Mouse (Mus musculus) c-Kit-negative CD71-positive TER-119-positive erythroid progenitor cells, embryonic 14.5 days (primary cell): ENCODE measurements around the gene F13a1.

Source experiments
- DNase-seq: peaks from one replicate; pipeline ENCODE4 v3.0.0-alpha.2; 2013; ENCODE audit warnings: low read depth, low spot score

Gene F13a1

DNA sequence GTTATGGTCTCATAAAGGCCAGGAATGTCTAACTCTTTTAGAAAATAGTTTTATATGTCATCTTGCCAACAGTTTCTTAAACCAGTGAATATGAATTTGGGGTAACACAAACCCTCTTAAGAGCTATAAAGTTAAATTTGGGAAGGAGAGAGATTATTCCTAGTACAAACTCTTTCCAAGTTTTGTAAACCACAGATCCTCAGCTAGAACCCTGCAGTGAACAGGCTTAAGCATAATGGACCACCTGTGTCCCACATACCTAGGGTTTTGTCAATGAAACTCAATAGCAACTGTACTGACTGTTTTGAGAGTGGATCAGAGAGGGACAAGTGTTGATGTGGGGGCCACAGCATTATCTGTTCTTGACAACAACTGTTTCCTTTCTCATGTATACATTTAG is 96.4 kb downstream of the F13a1 start:
- DNase-seq, result no peak

DNA sequence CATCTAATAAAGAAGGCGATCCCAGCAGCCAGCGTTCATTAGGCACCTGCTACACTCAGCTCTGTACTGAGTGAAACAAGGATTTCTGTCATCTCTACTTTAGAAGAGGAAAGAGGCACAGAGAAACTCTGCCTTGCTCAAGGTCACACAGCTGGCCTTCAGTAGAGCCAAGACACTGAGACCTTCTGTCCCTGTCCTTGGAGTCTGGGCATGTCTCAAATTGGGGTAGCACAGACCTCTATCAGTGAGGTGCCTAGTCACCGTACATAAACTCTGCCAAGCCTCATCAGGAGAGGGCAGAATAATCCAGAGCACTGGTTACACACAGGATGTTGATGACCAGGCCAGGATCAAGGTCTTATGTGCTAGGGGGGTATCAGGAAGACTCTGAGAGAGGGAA is 108.2 kb downstream of the F13a1 start:
- no peak for DNase-seq

- no peak for DNase-seq
These were observed 118.0 kb downstream of the F13a1 start for GRCm38 (mm10) chr13:36932066-36932465.

GRCm38 (mm10) chr13:36919737-36920136 is 130.3 kb downstream of the F13a1 start:
- no peak for DNase-seq

DNA sequence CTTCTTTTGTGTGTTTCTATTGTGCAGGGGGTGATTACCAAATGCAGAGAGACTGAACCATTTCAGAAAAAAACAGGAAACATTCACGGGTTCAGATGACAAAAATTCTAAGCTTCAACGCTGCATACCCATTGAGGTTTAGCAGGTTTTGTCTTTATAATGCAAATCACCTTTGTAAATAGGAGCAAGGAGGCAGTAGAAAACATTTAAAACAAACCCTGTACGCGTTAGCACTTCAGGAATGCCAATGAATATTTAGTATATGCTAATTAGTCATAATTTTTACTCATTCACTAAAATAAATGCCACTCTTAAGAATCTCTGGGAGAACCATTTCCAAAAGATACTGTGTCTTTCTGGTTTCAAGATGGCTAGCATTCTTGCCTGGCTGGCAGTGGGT is 146.2 kb downstream of the F13a1 start:
- no peak for DNase-seq

DNA sequence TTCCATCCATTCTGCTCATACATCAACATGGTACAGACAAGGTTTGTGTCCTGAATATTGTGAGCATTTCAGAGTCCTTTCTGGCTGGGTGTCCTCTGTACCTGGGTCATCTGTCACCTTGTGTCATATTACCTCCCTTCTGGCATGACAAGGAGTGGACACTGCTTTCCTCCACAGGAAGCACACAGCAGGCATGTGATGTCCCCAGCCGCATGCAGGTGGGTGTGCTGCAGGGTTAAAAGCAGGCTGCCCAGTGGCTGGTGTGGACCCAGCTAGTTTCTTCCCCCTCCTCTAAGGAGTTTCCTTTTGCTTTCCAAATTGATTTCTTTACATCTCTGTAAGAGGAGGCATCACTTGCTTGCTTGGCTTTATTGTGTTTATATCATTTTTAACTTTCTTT is 146.6 kb downstream of the F13a1 start:
- DNase-seq, result no peak

DNA sequence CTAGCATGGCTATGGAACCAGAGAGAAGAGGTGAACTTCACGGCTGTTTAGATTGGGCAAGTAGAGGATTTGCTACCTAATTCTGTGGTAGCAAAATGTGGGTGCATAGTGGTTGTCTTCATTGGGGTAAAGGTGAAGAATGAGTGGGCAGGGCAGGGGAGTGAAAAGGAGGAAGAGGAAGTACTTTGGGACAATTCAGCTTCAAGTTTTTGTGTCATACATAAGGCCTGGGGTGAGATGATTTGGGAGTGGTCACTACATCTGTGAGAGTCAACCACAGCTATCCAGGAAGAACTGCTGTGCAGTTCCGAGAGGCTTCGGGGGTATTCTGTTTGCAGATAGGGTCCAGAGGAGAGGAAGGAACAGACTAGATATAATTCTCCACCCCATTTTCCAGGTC is 148.4 kb downstream of the F13a1 start:
- no peak for DNase-seq

DNA sequence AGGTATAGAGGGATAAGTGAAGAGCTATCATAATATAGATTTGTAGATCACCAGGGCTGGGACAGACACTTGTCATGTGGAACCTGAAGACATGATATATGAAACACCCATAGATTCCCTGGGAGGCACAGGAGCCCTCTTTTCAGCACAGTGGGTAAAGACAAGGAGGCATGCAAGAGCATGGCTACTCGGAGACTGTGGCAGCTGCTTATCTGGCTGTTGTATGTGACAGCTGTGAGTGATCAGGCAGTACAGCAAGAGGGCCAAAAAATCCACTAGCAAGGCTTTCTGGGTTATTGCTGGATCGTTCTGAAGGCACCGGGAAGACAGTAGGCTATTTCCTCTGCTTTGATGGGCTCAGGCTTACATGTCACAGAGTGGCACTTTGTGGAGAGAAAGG is 149.0 kb downstream of the F13a1 start:
- no peak for DNase-seq

DNA sequence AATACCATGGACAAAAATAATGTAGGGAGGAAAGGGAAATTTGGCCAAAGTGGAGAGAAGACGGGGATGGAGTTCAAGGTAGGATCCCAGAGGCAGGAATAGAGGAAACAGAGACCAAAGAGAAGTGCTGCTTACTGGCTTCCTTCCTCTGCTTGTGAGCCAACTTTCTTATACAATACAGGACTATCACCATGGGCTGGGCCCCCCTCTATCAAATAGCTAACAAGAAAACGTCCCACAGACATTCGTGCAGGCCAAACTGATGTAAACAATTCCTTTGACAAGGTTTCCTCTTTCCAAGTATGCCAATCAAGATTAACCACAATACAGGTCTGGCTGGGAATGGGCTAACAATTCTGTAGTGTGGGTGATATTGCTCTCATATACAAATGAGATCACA is 154.0 kb downstream of the F13a1 start:
- DNase-seq, result no peak

- no peak for DNase-seq
These were observed 156.3 kb downstream of the F13a1 start for GRCm38 (mm10) chr13:36893762-36894161.

DNA sequence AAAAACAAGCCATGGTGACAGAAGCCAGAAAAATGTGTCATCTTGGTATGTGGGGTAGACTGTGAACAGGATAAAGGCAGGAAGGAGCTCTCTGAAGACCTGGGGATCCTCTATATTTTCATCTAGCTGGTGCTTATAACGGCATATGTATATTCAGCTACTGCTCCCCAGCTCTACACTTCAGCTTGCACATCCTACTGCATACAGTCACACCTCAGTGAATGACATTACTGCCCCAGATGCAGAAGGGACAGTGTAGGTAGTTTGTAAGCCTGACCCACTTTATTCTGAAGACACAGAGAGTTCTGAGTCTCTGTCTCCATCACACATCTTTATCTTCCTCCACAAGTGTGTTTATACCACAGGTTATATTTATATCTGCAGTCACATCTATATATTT is 157.8 kb downstream of the F13a1 start:
- DNase-seq, result no peak

GRCm38 (mm10) chr13:36885973-36886372 is 164.1 kb downstream of the F13a1 start:
- DNase-seq, result no peak

GRCm38 (mm10) chr13:36839111-36839510 is 210.9 kb downstream of the F13a1 start:
- DNase-seq, result no peak
